Mouse (Mus musculus) urinary bladder, postnatal 0 days (tissue): ENCODE data around the gene Zfp652. TPM values are rescaled to one million over a fixed set of nuclear protein-coding genes. Genes with fewer than 3 reads are reported as not detected.

Experiments
- polyA plus RNA-seq: library from polyadenylated mRNA; unstranded; fragments of >200 nt; fragmentation: Nextera tagmentation; extraction: Ambion mirVana; gene quantifications from 2 replicates; pipeline ENCODE4 v1.2.1, GENCODE M21; 2015

Zfp652 gene
- polyA plus RNA-seq: 13.4 TPM in 2 replicates

DNA sequence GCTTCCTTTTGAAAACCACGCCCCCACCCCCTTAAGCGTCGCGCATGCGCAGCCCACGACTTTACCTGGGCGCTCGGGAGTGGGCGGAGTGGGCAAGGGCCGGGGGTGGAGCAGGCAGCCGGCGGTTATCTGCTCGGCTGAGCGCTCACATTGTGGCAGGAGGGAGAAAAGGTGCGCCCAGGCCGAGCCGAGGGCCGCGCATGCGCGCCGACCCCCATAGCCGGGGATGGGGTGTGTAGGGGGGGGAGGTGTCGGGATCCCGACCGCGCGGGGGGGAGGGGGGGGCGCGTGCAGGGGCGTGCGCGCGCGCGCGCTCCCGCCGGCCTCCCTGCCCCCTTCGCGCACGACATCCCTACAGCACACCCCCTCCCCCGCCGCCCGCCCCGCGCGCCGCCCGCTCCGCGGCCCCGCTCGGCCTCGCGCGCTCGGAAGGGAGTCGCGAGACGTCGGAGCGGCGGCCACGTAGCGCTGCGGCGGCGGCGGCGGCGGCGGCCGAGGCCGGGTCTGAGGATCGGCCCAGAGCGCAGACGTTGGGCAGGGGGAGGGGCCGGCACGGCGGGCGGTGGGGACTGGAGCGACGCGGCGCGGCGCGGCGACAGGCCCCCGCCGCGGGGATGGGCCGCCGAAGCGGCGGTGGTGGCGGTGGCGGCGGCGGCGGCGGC lies at the start of gene Zfp652:
TSS of gene Zfp652 (plus strand) at position 111 of the 662 bp plus-strand sequence.

DNA sequence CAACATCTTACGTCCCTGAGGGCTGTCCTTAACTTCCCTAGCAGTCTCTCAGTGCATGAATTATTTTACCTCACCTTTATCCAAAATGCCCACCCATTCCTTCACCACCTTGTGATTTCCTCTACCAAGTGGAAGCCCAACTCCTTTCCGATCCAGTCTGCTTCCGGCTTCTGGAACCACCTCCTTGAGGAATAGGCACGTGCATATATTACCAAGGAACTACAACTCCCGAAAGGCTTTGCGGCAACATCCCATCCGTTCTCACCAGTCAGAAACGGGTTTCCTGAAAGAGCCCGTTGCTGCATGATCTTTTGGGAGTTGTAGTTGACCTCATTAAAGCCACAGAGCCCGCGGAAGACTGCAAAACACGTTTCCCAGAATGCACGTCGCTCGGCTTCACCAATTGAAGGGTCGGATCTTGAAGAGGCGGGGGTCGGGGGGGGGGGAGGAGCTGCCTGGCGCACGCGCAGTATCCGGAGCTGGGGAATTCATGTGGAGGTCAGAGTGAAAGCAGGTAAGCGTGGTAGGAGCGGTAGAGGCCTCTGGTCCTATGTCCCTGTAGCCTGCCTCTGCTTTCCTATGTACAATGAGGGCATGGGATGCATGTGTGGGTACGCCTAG lies 45.8 kb upstream of the Zfp652 start, which contains the start of gene Phb:
TSS of gene Phb (plus strand) at position 429 of the 621 bp plus-strand sequence.

DNA sequence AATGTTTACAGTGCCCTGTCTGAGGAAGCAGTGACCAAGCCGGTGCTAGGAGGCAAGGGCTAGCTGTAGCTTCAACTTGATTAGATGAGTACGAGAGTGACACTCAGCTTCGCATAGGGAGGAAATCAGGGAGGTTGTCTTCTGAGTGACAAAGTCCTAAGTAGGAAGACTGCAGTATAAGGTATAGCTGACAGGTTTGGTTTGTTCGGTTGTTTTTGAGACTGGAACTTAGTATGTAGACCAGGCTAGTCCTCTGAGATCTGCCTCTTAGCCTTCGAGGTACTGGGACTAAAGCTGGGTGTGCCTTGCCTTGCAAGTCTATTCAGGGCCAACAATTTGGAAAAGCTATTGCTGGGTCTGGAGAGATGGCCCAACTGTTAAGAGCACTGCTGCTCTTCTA lies 10.8 kb downstream of the Zfp652 start, which contains the start of gene B130006D01Rik:
TSS of gene B130006D01Rik (plus strand) at position 301 of the 400 bp plus-strand sequence.

DNA sequence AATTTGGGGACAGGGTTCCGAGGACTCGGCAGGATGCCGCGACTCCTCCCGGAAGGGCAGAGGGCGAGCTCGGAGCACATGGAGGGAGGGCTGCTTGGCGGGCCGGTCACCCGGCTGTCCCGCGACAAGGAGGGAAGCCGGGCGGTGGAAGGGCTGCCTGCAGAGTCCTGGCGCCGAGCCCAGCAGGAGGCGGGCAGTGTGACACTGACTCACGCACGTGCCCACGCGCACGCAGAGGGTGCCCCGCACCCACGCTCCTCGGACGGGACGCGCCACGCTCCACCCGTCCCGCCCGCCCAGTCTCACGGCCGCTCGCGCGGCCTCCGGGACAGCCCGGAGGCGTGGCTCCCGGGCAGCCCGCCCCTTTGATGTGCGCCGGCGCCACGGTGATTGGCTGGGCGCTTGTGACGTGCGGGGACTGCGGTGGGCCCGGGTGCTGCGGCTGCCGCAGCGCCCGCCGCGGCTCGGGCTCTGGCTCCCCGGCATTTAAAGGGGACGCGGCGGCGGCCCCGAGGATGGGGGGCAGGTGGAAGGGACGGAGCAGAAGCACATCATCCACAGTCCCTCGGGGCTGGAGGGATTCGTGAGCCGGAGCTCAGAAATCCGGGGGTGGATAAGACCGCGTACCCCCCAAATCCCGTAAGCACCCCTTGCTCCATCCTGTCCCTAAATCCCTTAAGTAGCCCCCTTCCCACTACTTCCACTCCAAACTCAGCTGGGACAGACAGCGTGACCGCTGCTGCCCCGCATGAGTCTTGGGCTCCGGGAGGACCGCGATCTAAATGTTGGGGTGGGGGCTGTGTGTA lies 111.8 kb downstream of the Zfp652 start, which contains the start of gene Phospho1:
TSS of gene Phospho1 (plus strand) at position 429 of the 806 bp plus-strand sequence.

DNA sequence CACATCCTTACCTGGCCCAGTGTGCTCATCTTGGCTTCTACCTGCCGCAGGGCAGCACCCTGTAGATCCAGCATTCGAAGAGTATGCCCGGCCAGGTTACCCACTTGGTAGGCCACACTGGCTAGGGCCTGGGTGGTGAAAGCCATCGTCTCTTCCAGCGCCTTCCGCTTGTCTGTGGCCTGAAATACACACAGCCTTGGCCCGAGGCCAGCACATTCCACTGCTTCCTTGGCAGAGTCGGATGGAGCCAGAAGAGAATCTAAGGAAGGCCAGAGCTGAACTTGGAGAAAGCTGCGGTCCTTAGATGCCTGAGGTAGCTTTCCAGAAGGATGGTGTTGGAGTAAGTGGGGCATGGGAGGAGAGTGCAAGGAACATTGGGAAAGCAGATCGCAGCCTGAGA lies 124.6 kb downstream of the Zfp652 start, which contains the start of gene Gngt2:
TSS of gene Gngt2 (plus strand) at position 158 of the 400 bp plus-strand sequence.

DNA sequence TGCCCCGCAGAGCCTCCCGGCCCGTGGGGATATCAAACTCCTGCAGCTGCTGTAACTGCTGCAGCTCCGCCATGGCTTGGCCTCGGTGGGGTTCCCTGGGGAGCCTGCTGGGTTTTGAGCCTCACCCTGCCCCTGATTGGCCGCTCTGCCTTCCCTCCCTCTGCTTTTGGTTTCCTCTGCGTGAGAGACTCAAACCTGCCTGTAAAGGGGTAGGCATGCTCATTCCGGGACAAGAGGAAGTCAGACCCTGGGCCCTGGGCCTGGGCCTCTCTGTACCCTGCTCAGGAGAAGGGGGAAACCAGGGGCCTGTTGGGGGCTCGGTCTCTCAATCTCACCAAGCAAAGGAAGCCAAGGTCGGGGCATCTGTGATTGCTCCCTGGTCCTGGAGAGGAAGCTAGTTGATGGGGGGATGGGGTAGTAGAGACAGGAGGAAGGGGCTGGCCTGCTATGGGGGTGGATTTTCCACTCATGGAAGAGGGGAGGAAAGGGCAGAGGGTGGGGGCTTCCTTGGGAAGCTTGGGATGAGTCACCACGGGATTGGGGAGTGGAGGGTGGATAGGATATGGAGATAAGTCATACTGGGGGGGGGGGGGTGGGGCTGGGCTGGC lies 129.7 kb downstream of the Zfp652 start, which contains the start of gene Abi3:
TSS of gene Abi3 (minus strand) at position 403 of the 608 bp plus-strand sequence.

Other genes with a start within 250 kb of the Zfp652 start
- gene Nxph3, start 198.1 kb upstream of the Zfp652 start, polyA plus RNA-seq: 0.39 and 0.48 TPM in 2 replicates
- gene Ngfr, start 124.9 kb upstream of the Zfp652 start, polyA plus RNA-seq: 2.6 and 3.2 TPM in 2 replicates
- 163 and 165 TPM in 2 replicates for gene Phb, start 45.7 kb upstream of the Zfp652 start, polyA plus RNA-seq
- gene B130006D01Rik, start 10.9 kb downstream of the Zfp652 start, polyA plus RNA-seq: 0.51 and 0.58 TPM in 2 replicates
- 2.0 and 2.2 TPM in 2 replicates for gene Phospho1, start 111.8 kb downstream of the Zfp652 start, polyA plus RNA-seq
- 15.8 and 23.8 TPM in 2 replicates for gene Gngt2, start 124.5 kb downstream of the Zfp652 start, polyA plus RNA-seq
- gene Abi3, start 129.8 kb downstream of the Zfp652 start, polyA plus RNA-seq: 6.4 and 6.8 TPM in 2 replicates
- gene B4galnt2, start 202.2 kb downstream of the Zfp652 start, polyA plus RNA-seq: 1.1 and 1.2 TPM in 2 replicates